Mouse (Mus musculus) thymus, adult 2 months (tissue): Measurements from ENCODE around the gene Zfp276.

Source experiments
- CTCF ChIP-seq: fragments of 200-500 bp; IDR thresholded peaks from 2 replicates; pipeline ENCODE4 v1.5.1; 2012; ENCODE audit warnings: mild to moderate bottlenecking, control low read depth, low read length, moderate library complexity, borderline replicate concordance; ENCODE audit not compliant: control insufficient read depth, poor library complexity, insufficient read depth; ENCODE audit errors: extremely low read depth
- POLR2A ChIP-seq: fragments of 200-500 bp; IDR thresholded peaks from 2 replicates; pipeline ENCODE4 v1.6.1; 2012; ENCODE audit warnings: mild to moderate bottlenecking, low read length, control low read depth, moderate library complexity; ENCODE audit not compliant: control insufficient read depth, poor library complexity, insufficient read depth; ENCODE audit errors: extremely low read depth

DNA sequence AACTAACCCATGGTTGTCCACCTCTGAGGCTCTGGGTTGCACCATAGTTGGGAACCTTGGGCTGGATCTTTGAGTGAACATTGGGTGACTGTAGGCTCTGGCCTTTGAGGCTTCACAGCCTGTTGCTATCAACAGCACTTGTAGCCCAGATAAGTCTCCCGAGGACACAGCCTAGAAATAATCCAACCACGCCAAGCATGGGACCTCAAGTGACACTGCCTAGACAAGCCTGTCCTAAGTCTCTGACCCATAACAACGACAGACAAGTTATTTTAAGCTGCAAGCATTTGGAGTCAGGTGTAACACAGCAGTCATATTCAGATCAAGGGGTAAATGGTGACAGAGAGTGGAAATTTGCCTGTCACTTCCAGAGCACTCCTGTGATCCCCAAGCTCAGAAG lies 38.6 kb upstream of the Zfp276 start:
- TF ChIP-seq POLR2A (no peak), CTCF (no peak)
